Mouse (Mus musculus) yolk sac, embryonic 10.5 days (tissue): ENCODE results near the gene Olfr1505.

Experiments
- DNase-seq: peaks from one replicate; pipeline ENCODE4 v3.0.0-alpha.2; 2017; ENCODE audit warnings: low spot score

Olfr1505 gene

GRCm38 (mm10) chr19:13913230-13913629 is at the start of gene Olfr1505:
TSS of gene Olfr1505 (plus strand) at chr19:13913530.
- DNase-seq: no peak

GRCm38 (mm10) chr19:13897828-13898227 is 15.5 kb upstream of the Olfr1505 start, which contains the start of gene Olfr1504:
TSS of gene Olfr1504 (minus strand) at chr19:13897928.
- DNase-seq: no peak
